Mouse (Mus musculus) lung, adult 2 months (tissue): ENCODE measurements around the gene Lxn.

Experiments
- CTCF ChIP-seq: fragments of 200-500 bp; IDR thresholded peaks from 2 replicates; pipeline ENCODE4 v1.5.1; 2011; ENCODE audit warnings: mild to moderate bottlenecking, low read length, control low read depth; ENCODE audit not compliant: insufficient read depth
- POLR2A ChIP-seq: fragments of 200-500 bp; IDR thresholded peaks from 2 replicates; pipeline ENCODE4 v1.6.1; 2011; ENCODE audit warnings: low read depth, mild to moderate bottlenecking, control low read depth, low read length, borderline replicate concordance; ENCODE audit errors: extremely low read depth

DNA sequence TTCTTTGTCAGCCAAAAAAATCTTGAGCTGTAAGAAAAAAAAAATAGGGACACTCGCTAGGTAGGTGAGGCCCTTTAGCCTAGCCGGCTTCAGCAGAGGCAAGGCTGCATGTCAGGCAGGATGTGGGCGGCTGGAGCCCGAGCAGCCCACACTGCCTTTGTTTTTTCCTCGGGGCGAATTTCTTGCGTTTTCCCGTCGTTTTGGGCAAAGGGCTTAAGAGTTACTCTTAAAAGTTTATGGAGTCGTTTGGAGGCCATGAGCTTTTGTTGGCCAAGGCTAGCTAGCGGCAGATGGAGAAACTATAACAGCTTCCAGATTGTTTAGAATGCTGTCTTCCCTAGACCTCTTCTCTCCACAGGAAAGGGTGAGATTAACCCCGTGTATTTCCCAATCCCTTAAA is 725 bp downstream of the Lxn start:
- TF ChIP-seq CTCF (no peak), POLR2A (no peak)
